Mouse (Mus musculus): Measurements from ENCODE around the gene Pacrg. TPM values are rescaled to one million over a fixed set of nuclear protein-coding genes. Genes with fewer than 3 reads are reported as not detected.

The Pacrg gene
- polyA plus RNA-seq, 1 experiment from 2014 or later = 0.15 TPM

DNA sequence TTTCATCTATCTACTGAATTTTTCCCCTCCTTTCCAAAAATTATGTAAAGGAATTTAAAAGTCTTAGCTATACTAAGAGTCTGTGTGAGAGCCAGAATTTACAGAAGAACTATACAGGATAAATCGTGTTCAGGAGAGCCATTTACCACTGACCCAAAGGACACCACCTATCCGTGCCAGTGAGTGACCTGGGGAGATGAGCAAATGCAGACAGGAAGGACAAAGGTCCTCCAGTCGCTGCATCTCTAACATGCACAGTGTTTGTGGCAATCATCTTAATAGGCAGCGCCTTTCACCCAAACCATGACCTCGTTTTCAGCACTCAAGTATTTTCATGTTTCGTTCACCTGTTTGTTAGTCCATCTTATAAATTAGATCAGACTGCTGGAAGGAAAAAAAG is 105.4 kb downstream of the Pacrg start:
- ATAC-seq = no peak
- H3K4me3 ChIP-seq = no peak overlapping the region
- no peaks in the 10 kb centered on the region for H3K27me3 ChIP-seq (replicated peaks)
- no peaks in the 10 kb centered on the region for H3K4me1 ChIP-seq
- H3K36me3 ChIP-seq = no peaks in the 10 kb centered on the region
- H3K9ac ChIP-seq = no peak overlapping the region
- no peak overlapping the region for H3K27ac ChIP-seq
- H3K4me2 ChIP-seq = no peak overlapping the region
- WGBS (ENCODE audit: insufficient replicate concordance) = 57% methylated on average over 6 of the region's 6 CpGs
- no peaks in the 10 kb centered on the region for H3K9me3 ChIP-seq (replicated peaks)

- no peaks in the 10 kb centered on the region for H3K36me3 ChIP-seq
Observed at GRCm38 (mm10) chr17:10732303-10733048, 107.6 kb downstream of the Pacrg start.

DNA sequence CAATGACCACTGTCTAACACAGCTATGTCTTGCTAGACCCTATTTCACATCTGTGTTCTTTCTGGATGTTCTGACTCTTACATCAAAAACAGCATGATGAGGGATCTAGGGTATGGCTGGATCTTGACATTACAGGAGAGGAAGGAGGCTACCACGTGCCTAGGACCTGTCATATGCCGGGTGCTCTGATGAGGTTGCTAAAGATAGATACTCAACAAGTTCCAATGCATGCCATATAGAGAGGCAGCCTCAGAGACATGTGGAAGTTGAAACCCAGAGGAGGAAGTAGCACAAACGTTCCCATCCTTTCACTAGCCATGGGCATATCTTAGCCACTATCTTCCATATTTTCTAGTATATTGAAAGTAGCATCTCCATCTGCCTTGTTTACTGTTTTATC is 115.3 kb downstream of the Pacrg start:
- ATAC-seq = no peak
- H3K4me2 ChIP-seq = no peak overlapping the region

More at GRCm38 (mm10) chr17:10732303-10733048, 107.6 kb downstream of the Pacrg start:
- H3K9ac ChIP-seq = no peak overlapping the region
- no peak for ATAC-seq
- H3K27ac ChIP-seq = no peak overlapping the region
- H3K4me3 ChIP-seq = no peak overlapping the region
- WGBS (ENCODE audit: insufficient replicate concordance) = 42% methylated on average over 4 of the region's 4 CpGs
- H3K4me1 ChIP-seq = no peaks in the 10 kb centered on the region
- H3K4me2 ChIP-seq = no peak overlapping the region
- H3K27me3 ChIP-seq (replicated peaks) = no peaks in the 10 kb centered on the region
- H3K9me3 ChIP-seq (replicated peaks) = no peaks in the 10 kb centered on the region

DNA sequence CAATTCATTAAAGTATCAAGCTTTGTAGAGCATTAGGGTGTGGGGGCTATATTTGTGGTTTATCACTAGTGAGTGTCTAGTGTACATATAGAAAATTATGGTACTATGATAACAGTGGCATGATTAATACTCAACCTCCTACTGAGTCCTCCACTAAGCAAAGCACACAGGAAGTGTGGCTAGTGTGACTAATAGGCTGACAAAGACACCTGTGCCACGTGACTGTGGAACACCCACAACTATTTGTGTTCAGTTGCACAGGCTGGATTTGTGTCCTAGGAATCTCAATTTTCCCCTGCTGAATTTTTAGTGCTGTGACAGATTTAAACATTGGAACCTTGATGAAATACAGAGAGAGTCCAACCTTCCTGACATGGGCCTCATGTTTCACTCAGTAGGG is 118.5 kb downstream of the Pacrg start:
- no peaks in the 10 kb centered on the region for H3K9me3 ChIP-seq (replicated peaks)
- no peak overlapping the region for H3K9ac ChIP-seq
- no peaks in the 10 kb centered on the region for H3K36me3 ChIP-seq
- H3K4me3 ChIP-seq = no peak overlapping the region
- H3K27me3 ChIP-seq (replicated peaks) = no peaks in the 10 kb centered on the region
- H3K27ac ChIP-seq = no peak overlapping the region
- 34% methylated on average over 1 of the region's 1 CpGs for WGBS (ENCODE audit: insufficient replicate concordance)
- no peaks in the 10 kb centered on the region for H3K4me1 ChIP-seq
- H3K4me2 ChIP-seq = no peak overlapping the region
- no peak for ATAC-seq

More for the DNA sequence above, 115.3 kb downstream of the Pacrg start:
- Histone ChIP-seq H3K27me3 (replicated peaks) (no peaks in the 10 kb centered on the region), H3K4me3 (no peak overlapping the region), H3K27ac (no peak overlapping the region), H3K9ac (no peak overlapping the region), H3K36me3 (no peaks in the 10 kb centered on the region), H3K9me3 (replicated peaks) (no peaks in the 10 kb centered on the region), H3K4me1 (no peaks in the 10 kb centered on the region)
- WGBS (ENCODE audit: insufficient replicate concordance) = 34% methylated on average over 3 of the region's 3 CpGs

DNA sequence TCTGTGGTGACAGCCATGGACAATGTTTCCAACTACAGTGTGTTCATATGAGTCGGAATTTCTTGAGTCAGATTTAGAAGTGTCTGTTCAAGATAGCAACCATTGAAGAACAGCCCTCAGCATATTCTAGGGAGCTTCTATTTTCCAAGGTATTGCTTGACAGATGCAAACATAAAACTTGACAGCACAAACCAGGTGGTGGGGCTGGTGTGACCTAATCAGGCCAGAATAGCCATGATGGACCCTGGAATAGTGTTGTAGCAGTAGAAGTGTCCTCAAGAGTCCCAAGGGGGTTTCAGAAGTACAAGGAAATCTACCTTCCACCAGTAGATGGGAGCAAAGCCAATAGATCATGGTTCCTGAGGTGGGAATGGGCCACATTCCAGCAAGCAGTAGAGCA is 123.0 kb downstream of the Pacrg start:
- Histone ChIP-seq H3K27me3 (replicated peaks) (no peaks in the 10 kb centered on the region), H3K9ac (no peak overlapping the region), H3K9me3 (replicated peaks) (no peaks in the 10 kb centered on the region), H3K4me3 (no peak overlapping the region), H3K36me3 (no peaks in the 10 kb centered on the region), H3K4me1 (no peaks in the 10 kb centered on the region), H3K4me2 (no peak overlapping the region), H3K27ac (no peak overlapping the region)
- 54% methylated on average over 1 of the region's 1 CpGs for WGBS (ENCODE audit: insufficient replicate concordance)
- ATAC-seq = no peak

- no peaks in the 10 kb centered on the region for H3K9me3 ChIP-seq (replicated peaks)
- H3K27ac ChIP-seq = no peak overlapping the region
- H3K4me3 ChIP-seq = no peak overlapping the region
- 48% methylated on average over 6 of the region's 6 CpGs for WGBS (ENCODE audit: insufficient replicate concordance)
- ATAC-seq = no peak
- H3K9ac ChIP-seq = no peak overlapping the region
- H3K27me3 ChIP-seq (replicated peaks) = no peaks in the 10 kb centered on the region
- H3K4me1 ChIP-seq = no peaks in the 10 kb centered on the region
- H3K36me3 ChIP-seq = no peaks in the 10 kb centered on the region
- H3K4me2 ChIP-seq = no peak overlapping the region
Observed at GRCm38 (mm10) chr17:10702781-10703180, 137.3 kb downstream of the Pacrg start.

- no peak overlapping the region for H3K27ac ChIP-seq
Observed at GRCm38 (mm10) chr17:10698041-10698440, 142.1 kb downstream of the Pacrg start.

GRCm38 (mm10) chr17:10695421-10695820 is 144.7 kb downstream of the Pacrg start:
- Histone ChIP-seq H3K4me2 (no peak overlapping the region), H3K9me3 (replicated peaks) (no peaks in the 10 kb centered on the region), H3K4me3 (no peak overlapping the region), H3K27me3 (replicated peaks) (no peaks in the 10 kb centered on the region), H3K27ac (no peak overlapping the region), H3K4me1 (no peaks in the 10 kb centered on the region), H3K36me3 (no peaks in the 10 kb centered on the region), H3K9ac (no peak overlapping the region)
- no peak for ATAC-seq

More at GRCm38 (mm10) chr17:10698041-10698440, 142.1 kb downstream of the Pacrg start:
- Histone ChIP-seq H3K4me3 (no peak overlapping the region), H3K9ac (no peak overlapping the region), H3K9me3 (replicated peaks) (no peaks in the 10 kb centered on the region), H3K27me3 (replicated peaks) (no peaks in the 10 kb centered on the region), H3K36me3 (no peaks in the 10 kb centered on the region), H3K4me2 (no peak overlapping the region), H3K4me1 (no peaks in the 10 kb centered on the region)
- 65% methylated on average over 8 of the region's 8 CpGs for WGBS (ENCODE audit: insufficient replicate concordance)
- no peak for ATAC-seq

- Histone ChIP-seq H3K4me3 (no peak overlapping the region), H3K9me3 (replicated peaks) (no peaks in the 10 kb centered on the region), H3K4me1 (no peaks in the 10 kb centered on the region), H3K27me3 (replicated peaks) (no peaks in the 10 kb centered on the region), H3K4me2 (no peak overlapping the region), H3K36me3 (no peaks in the 10 kb centered on the region), H3K27ac (no peak overlapping the region), H3K9ac (no peak overlapping the region)
- WGBS (ENCODE audit: insufficient replicate concordance) = 70% methylated on average over 4 of the region's 4 CpGs
- ATAC-seq = no peak
Observed at GRCm38 (mm10) chr17:10677098-10677497, 163.0 kb downstream of the Pacrg start.

DNA sequence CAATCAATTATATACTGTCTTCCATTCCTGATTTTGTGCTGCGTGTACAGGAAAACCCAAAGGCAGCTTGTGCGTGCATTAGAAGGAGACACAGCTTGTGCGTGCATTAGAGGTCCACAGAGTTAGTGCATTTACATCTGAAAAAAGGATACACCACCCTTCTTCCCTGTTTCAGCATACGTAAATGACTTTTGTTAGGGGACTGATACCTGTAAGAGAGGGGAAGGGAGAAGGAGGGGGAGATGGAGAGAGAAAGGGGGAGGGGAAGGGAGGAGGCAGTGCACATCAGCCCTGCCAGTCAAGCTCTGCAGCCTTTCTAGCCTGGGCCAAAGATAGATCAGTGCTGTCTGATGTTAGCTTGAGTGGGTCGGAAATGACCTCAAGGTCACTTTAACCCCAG is 164.6 kb downstream of the Pacrg start:
- no peak overlapping the region for H3K4me2 ChIP-seq

GRCm38 (mm10) chr17:10675048-10675447 is 165.1 kb downstream of the Pacrg start:
- no peak for ATAC-seq

More for the DNA sequence above, 164.6 kb downstream of the Pacrg start:
- WGBS (ENCODE audit: insufficient replicate concordance) = 63% methylated on average over 5 of the region's 5 CpGs
- H3K4me3 ChIP-seq = no peak overlapping the region
- no peaks in the 10 kb centered on the region for H3K9me3 ChIP-seq (replicated peaks)
- H3K9ac ChIP-seq = no peak overlapping the region
- H3K27me3 ChIP-seq (replicated peaks) = no peaks in the 10 kb centered on the region
- H3K4me1 ChIP-seq = no peaks in the 10 kb centered on the region
- H3K27ac ChIP-seq = no peak overlapping the region
- no peaks in the 10 kb centered on the region for H3K36me3 ChIP-seq
- no peak for ATAC-seq

GRCm38 (mm10) chr17:10661294-10661693 is 178.8 kb downstream of the Pacrg start:
- ATAC-seq = no peak
- 54% methylated on average over 4 of the region's 4 CpGs for WGBS (ENCODE audit: insufficient replicate concordance)
- no peaks in the 10 kb centered on the region for H3K36me3 ChIP-seq
- no peaks in the 10 kb centered on the region for H3K9me3 ChIP-seq (replicated peaks)
- H3K4me1 ChIP-seq = no peaks in the 10 kb centered on the region
- H3K27me3 ChIP-seq (replicated peaks) = no peaks in the 10 kb centered on the region
- no peak overlapping the region for H3K4me3 ChIP-seq
- no peak overlapping the region for H3K9ac ChIP-seq
- H3K27ac ChIP-seq = no peak overlapping the region
- no peak overlapping the region for H3K4me2 ChIP-seq

More at GRCm38 (mm10) chr17:10675048-10675447, 165.1 kb downstream of the Pacrg start:
- H3K27me3 ChIP-seq (replicated peaks) = no peaks in the 10 kb centered on the region
- H3K9ac ChIP-seq = no peak overlapping the region
- H3K36me3 ChIP-seq = no peaks in the 10 kb centered on the region
- H3K9me3 ChIP-seq (replicated peaks) = no peaks in the 10 kb centered on the region
- H3K4me3 ChIP-seq = no peak overlapping the region
- 44% methylated on average over 3 of the region's 3 CpGs for WGBS (ENCODE audit: insufficient replicate concordance)
- H3K4me2 ChIP-seq = no peak overlapping the region
- no peak overlapping the region for H3K27ac ChIP-seq
- no peaks in the 10 kb centered on the region for H3K4me1 ChIP-seq

DNA sequence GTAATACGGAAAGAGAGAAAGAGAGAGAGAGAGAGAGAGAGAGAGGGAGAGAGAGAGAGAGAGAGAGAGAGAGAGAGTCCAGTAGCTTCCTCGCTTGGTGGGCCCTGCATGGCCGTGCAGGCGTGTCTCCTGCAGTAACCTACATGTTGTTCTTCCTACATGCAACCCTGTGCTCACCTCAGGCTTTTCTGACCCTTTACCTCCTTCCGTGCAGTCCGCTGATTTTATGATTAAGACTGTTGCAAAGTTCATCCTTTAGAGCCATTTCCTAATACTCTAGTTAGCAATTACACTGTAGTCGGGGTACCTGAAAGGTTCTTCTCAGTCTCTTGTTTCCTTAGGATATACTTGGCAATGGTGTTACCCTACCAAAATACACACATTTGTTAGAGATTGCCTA is 196.5 kb downstream of the Pacrg start:
- H3K4me2 ChIP-seq = no peak overlapping the region
- H3K9ac ChIP-seq = no peak overlapping the region
- H3K4me1 ChIP-seq = no peaks in the 10 kb centered on the region
- WGBS (ENCODE audit: insufficient replicate concordance) = 74% methylated on average over 7 of the region's 7 CpGs
- H3K9me3 ChIP-seq (replicated peaks) = no peaks in the 10 kb centered on the region
- no peaks in the 10 kb centered on the region for H3K36me3 ChIP-seq
- no peaks in the 10 kb centered on the region for H3K27me3 ChIP-seq (replicated peaks)
- ATAC-seq = no peak
- H3K4me3 ChIP-seq = no peak overlapping the region
- H3K27ac ChIP-seq = no peak overlapping the region

Data from liver, embryonic 12.5 days (tissue).